Mouse (Mus musculus) activated CD4-positive, CD25-positive, alpha-beta regulatory T cell, adult 4 months (primary cell): ENCODE data around the gene Slc22a23. TPM values are rescaled to one million over a fixed set of nuclear protein-coding genes. Genes with fewer than 3 reads are reported as not detected.

Experiments
- ATAC-seq: one replicate; pipeline ENCODE4 v1.8.0; 2017
- polyA plus RNA-seq, 2 experiments: library from polyadenylated mRNA; unstranded; fragments of 100-300 nt; shearing (Covaris generic); gene quantifications; one replicate each; pipeline ENCODE4 v1.2.1; 2017

The Slc22a23 gene
- polyA plus RNA-seq, 2 experiments from 2014 or later: 0.17 to 0.23 TPM

GRCm38 (mm10) chr13:34299351-34300333 is 45.3 kb downstream of the Slc22a23 start:
- ATAC-seq: no peak

GRCm38 (mm10) chr13:34298674-34299073 is 46.3 kb downstream of the Slc22a23 start:
- ATAC-seq: no peak

- ATAC-seq: no peak
These were observed 46.9 kb downstream of the Slc22a23 start for GRCm38 (mm10) chr13:34298061-34298460.

GRCm38 (mm10) chr13:34295787-34296435 is 49.1 kb downstream of the Slc22a23 start:
- ATAC-seq: no peak

- no peak for ATAC-seq
These were observed 50.8 kb downstream of the Slc22a23 start for GRCm38 (mm10) chr13:34294212-34294611.

GRCm38 (mm10) chr13:34292042-34292441 is 52.9 kb downstream of the Slc22a23 start:
- ATAC-seq: no peak

- no peak for ATAC-seq
These were observed 54.6 kb downstream of the Slc22a23 start for GRCm38 (mm10) chr13:34290346-34290745.

- ATAC-seq: no peak
These were observed 55.4 kb downstream of the Slc22a23 start for GRCm38 (mm10) chr13:34289567-34289966.

GRCm38 (mm10) chr13:34288129-34288528 is 56.9 kb downstream of the Slc22a23 start:
- ATAC-seq: no peak

GRCm38 (mm10) chr13:34287601-34288083 is 57.3 kb downstream of the Slc22a23 start:
- no peak for ATAC-seq

GRCm38 (mm10) chr13:34281360-34281759 is 63.6 kb downstream of the Slc22a23 start:
- ATAC-seq: no peak

GRCm38 (mm10) chr13:34278759-34279270 is 66.2 kb downstream of the Slc22a23 start:
- no peak for ATAC-seq

- no peak for ATAC-seq
These were observed 66.7 kb downstream of the Slc22a23 start for GRCm38 (mm10) chr13:34278288-34278701.

- ATAC-seq: no peak
These were observed 67.4 kb downstream of the Slc22a23 start for GRCm38 (mm10) chr13:34277611-34278010.

GRCm38 (mm10) chr13:34277001-34277400 is 68.0 kb downstream of the Slc22a23 start:
- ATAC-seq: no peak

GRCm38 (mm10) chr13:34274890-34275289 is 70.1 kb downstream of the Slc22a23 start:
- no peak for ATAC-seq

- ATAC-seq: no peak
These were observed 70.6 kb downstream of the Slc22a23 start for GRCm38 (mm10) chr13:34274417-34274816.

- no peak for ATAC-seq
These were observed 72.5 kb downstream of the Slc22a23 start for GRCm38 (mm10) chr13:34272275-34273054.

- ATAC-seq: no peak
These were observed 73.3 kb downstream of the Slc22a23 start for GRCm38 (mm10) chr13:34271665-34272064.

GRCm38 (mm10) chr13:34270886-34271602 is 73.9 kb downstream of the Slc22a23 start:
- no peak for ATAC-seq

GRCm38 (mm10) chr13:34269376-34269991 is 75.5 kb downstream of the Slc22a23 start:
- ATAC-seq: no peak
